Mouse (Mus musculus): Measurements from ENCODE around the gene Nipal3.

DNA sequence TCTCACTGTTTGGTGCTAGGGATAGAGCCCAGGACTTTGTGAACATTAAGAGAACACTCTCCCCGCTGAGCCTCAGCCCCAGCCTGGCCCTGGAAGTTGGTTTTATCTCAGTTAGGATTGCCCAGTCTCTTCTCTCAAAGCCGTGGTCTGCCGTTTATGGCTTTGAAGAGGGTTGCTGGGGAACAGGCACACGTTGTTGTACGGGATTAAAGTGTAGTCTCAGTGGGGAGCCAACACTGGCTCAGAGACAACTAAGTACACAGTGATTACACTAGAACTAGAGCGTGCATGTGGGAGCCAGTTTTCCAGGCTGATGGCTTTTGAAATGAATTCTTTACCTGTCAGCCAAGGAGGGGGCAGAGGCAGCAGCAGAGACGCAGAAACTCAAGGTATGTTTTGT, 93.0 kb downstream of the Nipal3 start:
- TF ChIP-seq CTCF (IDR thresholded peaks at IDR 0.05; ENCODE audit: low read depth), result no peak
- no peak for TF ChIP-seq EP300 (IDR thresholded peaks at IDR 0.05; ENCODE audit: low read depth)

All from liver, postnatal 0 days (tissue).